Mouse (Mus musculus) liver, embryonic 14.5 days (tissue): Measurements from ENCODE around the gene Ppp2r5b.

Experiments used
- CTCF ChIP-seq: IDR thresholded peaks from 2 replicates; pipeline ENCODE4 v1.5.1; 2016; ENCODE audit warnings: antibody characterized with exemption, low read depth, control low read depth
- EP300 ChIP-seq: IDR thresholded peaks from 2 replicates; pipeline ENCODE4 v1.6.1; 2016; ENCODE audit warnings: antibody characterized with exemption, low read depth

DNA sequence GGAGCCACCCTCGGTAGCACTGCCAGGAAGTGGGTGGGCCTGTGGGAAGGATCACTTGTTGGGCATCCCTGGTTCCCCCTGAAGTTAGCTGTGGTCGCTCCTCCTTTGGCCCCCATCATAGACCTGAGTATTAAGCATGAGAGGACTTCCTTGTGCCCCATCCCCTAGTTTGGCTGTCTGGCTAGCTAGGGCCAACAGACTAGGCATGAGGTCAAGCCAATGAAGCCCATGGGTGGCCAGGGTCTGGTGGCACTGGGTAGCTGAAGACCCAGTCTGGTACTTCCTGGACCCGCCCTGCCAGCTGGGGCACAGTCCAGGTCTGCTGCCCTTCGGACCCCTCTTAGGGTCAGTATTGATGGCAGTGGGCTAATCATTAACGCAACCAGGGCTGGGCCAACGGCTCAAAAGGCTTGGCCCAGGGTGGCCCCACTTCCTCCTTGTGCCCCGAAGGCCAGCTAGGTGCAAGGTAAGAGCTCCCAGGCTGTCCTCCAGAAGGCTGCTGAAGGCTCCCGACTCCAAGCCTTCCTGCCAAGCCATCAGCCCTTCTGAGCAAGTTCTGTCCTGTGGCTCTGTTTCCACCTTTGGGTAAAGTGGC lies 27.3 kb upstream of the Ppp2r5b start:
- TF ChIP-seq EP300 = no peak
- TF ChIP-seq CTCF = no peak
